Mouse (Mus musculus) hindbrain, embryonic 16.5 days (tissue): ENCODE measurements around the gene Tff3. TPM values are rescaled to one million over a fixed set of nuclear protein-coding genes. Genes with fewer than 3 reads are reported as not detected.

ENCODE experiments used
- ATAC-seq: fragments of 200-750 bp; cut with Nextera tagmentation; 2 replicates; pipeline ENCODE4 v1.8.0; 2017; ENCODE audit warnings: moderate TSS enrichment, moderate library complexity
- H3K27ac ChIP-seq: fragments of 300-500 bp; sonication (generic); 2 replicates; pipeline ENCODE4 v1.5.1; 2014; ENCODE audit warnings: low read depth, mild to moderate bottlenecking, control low read depth, low read length, moderate library complexity
- H3K27me3 ChIP-seq: fragments of 300-500 bp; sonication (generic); replicated peaks from 2 replicates; pipeline ENCODE4 v1.6.1; 2014; ENCODE audit warnings: low read length; ENCODE audit not compliant: control insufficient read depth, insufficient read depth
- H3K36me3 ChIP-seq: fragments of 300-500 bp; sonication (generic); 2 replicates; pipeline ENCODE4 v1.6.1; 2014; ENCODE audit warnings: mild to moderate bottlenecking, low read length, moderate library complexity, mixed read lengths; ENCODE audit not compliant: control insufficient read depth, insufficient read depth
- H3K4me1 ChIP-seq: fragments of 300-500 bp; sonication (generic); 2 replicates; pipeline ENCODE4 v1.6.1; 2014; ENCODE audit warnings: low read depth, low read length; ENCODE audit not compliant: control insufficient read depth, insufficient read depth
- H3K4me2 ChIP-seq: fragments of 300-500 bp; sonication (generic); 2 replicates; pipeline ENCODE4 v1.6.1; 2014; ENCODE audit warnings: mild to moderate bottlenecking, low read length, control low read depth, moderate library complexity
- H3K4me3 ChIP-seq: fragments of 300-500 bp; sonication (generic); 2 replicates; pipeline ENCODE4 v1.5.1; 2014; ENCODE audit warnings: mild to moderate bottlenecking, low read length, control low read depth, moderate library complexity
- H3K9ac ChIP-seq: fragments of 300-500 bp; sonication (generic); 2 replicates; pipeline ENCODE4 v1.6.1; 2014; ENCODE audit warnings: low read depth, mild to moderate bottlenecking, control low read depth, low read length, moderate library complexity
- H3K9me3 ChIP-seq: fragments of 300-500 bp; sonication (generic); 2 replicates; pipeline ENCODE4 v1.6.1; 2014; ENCODE audit warnings: mild to moderate bottlenecking, low read length, moderate library complexity; ENCODE audit not compliant: control insufficient read depth
- WGBS: fragments of 180-500 bp; shearing (Covaris S2); extraction: QIAGEN DNeasy Blood & Tissue Kit; methylation state at CpG from one replicate; pipeline ENCODE4 v1.1.7; 2014; 5-methylcytosine and 5-hydroxymethylcytosine counted together
- polyA plus RNA-seq: library from polyadenylated mRNA; unstranded; fragments of >200 nt; fragmentation: Nextera tagmentation; extraction: Ambion mirVana; gene quantifications from 2 replicates; pipeline ENCODE4 v1.2.1, GENCODE M21; 2015

Gene Tff3
- polyA plus RNA-seq, 1 experiment from 2014 or later, result 0.94 TPM

GRCm38 (mm10) chr17:31086196-31086595 is 43.2 kb downstream of the Tff3 start:
- Histone ChIP-seq H3K4me2 (no peak overlapping the region), H3K27me3 (no peaks in the 10 kb centered on the region), H3K4me3 (no peak overlapping the region), H3K27ac (no peak overlapping the region), H3K9me3 (no peaks in the 10 kb centered on the region; the same call in 1 of the 2 replicates), H3K36me3 (no peaks in the 10 kb centered on the region), H3K9ac (no peak overlapping the region), H3K4me1 (peaks cover 33% of the 10 kb centered on the region)
- peak; percentile 37; the same call in 1 of the 2 replicates for ATAC-seq
- WGBS, result 78% methylated on average over 7 of the region's 7 CpGs

- no peak for ATAC-seq
- WGBS, result 82% methylated on average over 3 of the region's 3 CpGs
- no peaks in the 10 kb centered on the region for H3K36me3 ChIP-seq
- no peak overlapping the region for H3K27ac ChIP-seq
- no peak overlapping the region for H3K4me2 ChIP-seq
- H3K4me3 ChIP-seq, result no peak overlapping the region
- no peaks in the 10 kb centered on the region; the same call in 1 of the 2 replicates for H3K9me3 ChIP-seq
- no peak overlapping the region for H3K9ac ChIP-seq
- H3K27me3 ChIP-seq, result no peaks in the 10 kb centered on the region
- H3K4me1 ChIP-seq, result peaks cover 27% of the 10 kb centered on the region
These were observed 43.9 kb downstream of the Tff3 start for GRCm38 (mm10) chr17:31085519-31085918.

GRCm38 (mm10) chr17:31082296-31083078 is 47.0 kb downstream of the Tff3 start:
- no peak overlapping the region for H3K4me2 ChIP-seq
- H3K9me3 ChIP-seq, result no peaks in the 10 kb centered on the region; the same call in 1 of the 2 replicates
- no peak overlapping the region for H3K9ac ChIP-seq
- no peaks in the 10 kb centered on the region for H3K27me3 ChIP-seq
- no peak for ATAC-seq
- no peak overlapping the region for H3K27ac ChIP-seq
- WGBS, result 87% methylated on average over 4 of the region's 4 CpGs
- H3K36me3 ChIP-seq, result no peaks in the 10 kb centered on the region
- no peak overlapping the region for H3K4me3 ChIP-seq
- H3K4me1 ChIP-seq, result peaks cover 8% of the 10 kb centered on the region; the same call in 1 of the 2 replicates

GRCm38 (mm10) chr17:31079078-31079840 is 50.2 kb downstream of the Tff3 start:
- Histone ChIP-seq H3K27me3 (no peaks in the 10 kb centered on the region), H3K36me3 (no peaks in the 10 kb centered on the region), H3K9me3 (no peaks in the 10 kb centered on the region), H3K27ac (peak overlapping the region; percentile 29; the same call in 1 of the 2 replicates), H3K4me1 (peaks cover 16% of the 10 kb centered on the region), H3K4me3 (no peak overlapping the region), H3K9ac (no peak overlapping the region), H3K4me2 (no peak overlapping the region)
- ATAC-seq, result peak; percentile 40; the same call in 1 of the 2 replicates
- 55% methylated on average over 12 of the region's 12 CpGs for WGBS

- no peak for ATAC-seq
- 73% methylated on average over 11 of the region's 11 CpGs for whole genome bisulfite sequencing
These were observed 50.9 kb downstream of the Tff3 start for GRCm38 (mm10) chr17:31078581-31078980.

GRCm38 (mm10) chr17:31077561-31077960 is 51.9 kb downstream of the Tff3 start:
- H3K27me3 ChIP-seq, result no peaks in the 10 kb centered on the region
- H3K27ac ChIP-seq, result no peak overlapping the region
- H3K36me3 ChIP-seq, result no peaks in the 10 kb centered on the region
- H3K4me1 ChIP-seq, result peaks cover 33% of the 10 kb centered on the region
- WGBS, result 82% methylated on average over 5 of the region's 5 CpGs
- H3K9ac ChIP-seq, result no peak overlapping the region
- H3K9me3 ChIP-seq, result no peaks in the 10 kb centered on the region
- no peak overlapping the region for H3K4me2 ChIP-seq
- no peak for ATAC-seq
- H3K4me3 ChIP-seq, result no peak overlapping the region

More at GRCm38 (mm10) chr17:31078581-31078980, 50.9 kb downstream of the Tff3 start:
- Histone ChIP-seq H3K27me3 (no peaks in the 10 kb centered on the region), H3K4me3 (no peak overlapping the region), H3K4me1 (peaks cover 23% of the 10 kb centered on the region), H3K4me2 (no peak overlapping the region), H3K9me3 (no peaks in the 10 kb centered on the region), H3K27ac (peak overlapping the region; percentile 29; the same call in 1 of the 2 replicates), H3K9ac (no peak overlapping the region), H3K36me3 (no peaks in the 10 kb centered on the region)

GRCm38 (mm10) chr17:31075471-31075870 is 54.0 kb downstream of the Tff3 start:
- no peak overlapping the region for H3K4me2 ChIP-seq

More at GRCm38 (mm10) chr17:31075471-31075870, 54.0 kb downstream of the Tff3 start:
- ATAC-seq, result no peak
- Histone ChIP-seq H3K9ac (no peak overlapping the region), H3K27me3 (no peaks in the 10 kb centered on the region), H3K9me3 (no peaks in the 10 kb centered on the region), H3K4me1 (peaks cover 53% of the 10 kb centered on the region), H3K36me3 (no peaks in the 10 kb centered on the region), H3K27ac (no peak overlapping the region), H3K4me3 (no peak overlapping the region)
- WGBS, result 84% methylated on average over 5 of the region's 5 CpGs
